Mouse (Mus musculus) lung, postnatal 0 days (tissue): ENCODE data around the gene Tmem251.

Source experiments
- CTCF ChIP-seq: IDR thresholded peaks from 2 replicates; pipeline ENCODE4 v1.5.1; 2016; ENCODE audit warnings: antibody characterized with exemption, mild to moderate bottlenecking
- EP300 ChIP-seq: IDR thresholded peaks from 2 replicates; pipeline ENCODE4 v1.6.1; 2016; ENCODE audit warnings: antibody characterized with exemption, mild to moderate bottlenecking, control low read depth

GRCm38 (mm10) chr12:102756304-102756703, 12.7 kb downstream of the Tmem251 start:
- TF ChIP-seq CTCF: peak; percentile 71
- TF ChIP-seq EP300: no peak
